Mouse (Mus musculus) thymus, adult 2 months (tissue): ENCODE data around the gene Spns1. TPM values are rescaled to one million over a fixed set of nuclear protein-coding genes. Genes with fewer than 3 reads are reported as not detected.
A peak's percentile ranks its signal among the peaks of the same experiment; 100 is the strongest.

ENCODE experiments used
- DNase-seq: peaks from one replicate; pipeline ENCODE4 v3.0.0; 2021
- H3K27ac ChIP-seq: fragments of 200-500 bp; 2 replicates; pipeline ENCODE4 v1.5.1; 2012; ENCODE audit warnings: low read length, control low read depth; ENCODE audit not compliant: control insufficient read depth, insufficient read depth
- H3K27me3 ChIP-seq: fragments of 200-500 bp; 2 replicates; pipeline ENCODE4 v1.6.1; 2012; ENCODE audit warnings: mild to moderate bottlenecking, low read length, moderate library complexity, mixed read lengths; ENCODE audit not compliant: control insufficient read depth, insufficient read depth
- H3K36me3 ChIP-seq: fragments of 200-500 bp; 2 replicates; pipeline ENCODE4 v1.6.1; 2012; ENCODE audit warnings: mild to moderate bottlenecking, low read length, moderate library complexity; ENCODE audit not compliant: control insufficient read depth, insufficient read depth
- H3K4me1 ChIP-seq: fragments of 200-500 bp; replicated peaks from 2 replicates; pipeline ENCODE4 v1.6.1; 2012; ENCODE audit warnings: low read length; ENCODE audit not compliant: control insufficient read depth, insufficient read depth
- H3K4me3 ChIP-seq: fragments of 200-500 bp; 2 replicates; pipeline ENCODE4 v1.5.1; 2012; ENCODE audit warnings: mild to moderate bottlenecking, low read length, control low read depth, moderate library complexity; ENCODE audit not compliant: control insufficient read depth, insufficient read depth
- CTCF ChIP-seq: fragments of 200-500 bp; IDR thresholded peaks from 2 replicates; pipeline ENCODE4 v1.5.1; 2012; ENCODE audit warnings: mild to moderate bottlenecking, control low read depth, low read length, moderate library complexity, borderline replicate concordance; ENCODE audit not compliant: control insufficient read depth, poor library complexity, insufficient read depth; ENCODE audit errors: extremely low read depth
- POLR2A ChIP-seq: fragments of 200-500 bp; IDR thresholded peaks from 2 replicates; pipeline ENCODE4 v1.6.1; 2012; ENCODE audit warnings: mild to moderate bottlenecking, low read length, control low read depth, moderate library complexity; ENCODE audit not compliant: control insufficient read depth, poor library complexity, insufficient read depth; ENCODE audit errors: extremely low read depth
- WGBS: fragments of 180-500 bp; shearing (Covaris S2); methylation state at CpG from one replicate; pipeline ENCODE4 v1.1.7; 2018; 5-methylcytosine and 5-hydroxymethylcytosine counted together
- polyA plus RNA-seq: library from polyadenylated mRNA; depleted of rRNA; stranded (reverse); fragments of >200 nt; gene quantifications from 2 replicates; pipeline ENCODE4 v1.2.3, GENCODE M21; 2012

Gene Spns1
- polyA plus RNA-seq, 1 experiment, result 489 TPM

DNA sequence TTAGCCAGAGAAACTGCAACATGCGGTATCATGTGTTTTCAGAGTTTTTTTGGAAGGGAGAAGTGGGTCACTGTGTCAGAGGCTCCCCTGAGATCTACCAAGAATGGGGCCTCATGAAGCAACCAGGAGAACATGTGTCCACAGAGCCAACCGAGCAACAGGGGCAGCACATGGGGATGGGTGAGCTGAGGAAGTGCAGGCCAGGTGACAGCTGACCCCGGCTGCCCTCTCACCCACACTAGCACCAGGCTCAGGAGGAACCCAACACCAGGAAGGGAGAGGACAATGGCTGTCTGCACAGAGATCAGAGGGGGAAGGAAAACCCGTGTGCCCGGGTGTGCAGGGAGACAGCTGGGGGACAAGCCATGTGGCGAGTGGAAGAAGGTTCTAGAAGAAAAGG lies 2.7 kb downstream of the Spns1 start:
- Histone ChIP-seq H3K36me3 (peaks cover 8% of the 10 kb centered on the region; the same call in 1 of the 2 replicates), H3K27me3 (no peaks in the 10 kb centered on the region), H3K27ac (no peak overlapping the region), H3K4me3 (no peak overlapping the region), H3K4me1 (peaks cover 34% of the 10 kb centered on the region)
- TF ChIP-seq CTCF, result no peak
- TF ChIP-seq POLR2A, result no peak
- no peak for DNase-seq
- WGBS, result 80% methylated on average over 6 of the region's 6 CpGs

DNA sequence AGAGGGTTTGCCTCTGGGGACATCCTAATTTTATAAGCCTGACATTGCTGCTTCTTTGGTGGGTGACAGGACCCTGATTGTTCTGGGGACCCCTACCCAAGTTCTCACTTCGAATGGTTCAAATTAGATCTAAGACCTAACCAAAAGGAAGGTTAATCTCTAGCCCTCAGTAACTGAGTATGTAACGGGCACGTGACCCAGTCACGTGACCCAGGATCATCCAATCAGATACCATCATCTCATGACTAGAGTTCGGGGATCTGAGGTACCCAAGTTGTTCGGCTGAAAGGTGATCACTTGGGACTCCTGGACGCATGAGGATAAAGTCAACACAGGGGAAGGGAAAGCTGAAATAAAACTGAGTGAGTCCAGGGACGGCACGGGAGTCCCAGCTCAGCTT lies 4.2 kb downstream of the Spns1 start:
- Histone ChIP-seq H3K4me3 (no peak overlapping the region), H3K4me1 (peaks cover 34% of the 10 kb centered on the region), H3K27me3 (no peaks in the 10 kb centered on the region), H3K36me3 (peaks cover 8% of the 10 kb centered on the region; the same call in 1 of the 2 replicates), H3K27ac (no peak overlapping the region)
- TF ChIP-seq POLR2A (no peak), CTCF (no peak)
- WGBS, result 92% methylated on average over 9 of the region's 9 CpGs
- no peak for DNase-seq

DNA sequence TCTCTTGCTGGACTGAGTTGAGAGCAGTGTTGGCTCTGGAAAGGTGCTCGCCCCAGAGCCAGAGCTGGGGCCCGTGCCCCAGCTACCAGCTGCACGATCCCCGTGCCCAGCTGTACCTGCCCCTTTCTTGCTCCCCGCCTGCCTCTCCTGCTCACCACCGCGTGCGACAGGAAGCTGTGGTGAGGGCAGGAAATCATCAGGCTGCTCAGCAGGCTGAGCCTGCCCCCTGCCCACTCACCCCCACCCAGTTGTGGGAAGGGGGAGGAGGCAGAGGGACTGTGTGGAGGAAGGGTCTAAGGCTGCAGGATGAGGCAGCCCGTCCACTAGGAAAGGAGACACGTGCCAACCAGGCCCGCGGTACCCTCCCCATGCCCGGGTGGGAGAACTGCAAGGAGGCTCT lies 7.9 kb downstream of the Spns1 start, which contains the start of gene Lat:
Lat (minus strand) TSS at position 178 of the 400 bp plus-strand sequence.
- no peaks in the 10 kb centered on the region for H3K27me3 ChIP-seq
- 5% methylated on average over 13 of the region's 13 CpGs for WGBS
- peaks cover 30% of the 10 kb centered on the region for H3K4me1 ChIP-seq
- H3K27ac ChIP-seq, result peak within 1 kb of the TSS; percentile 88
- peaks cover 32% of the 10 kb centered on the region for H3K36me3 ChIP-seq
- peak within 1 kb of the TSS; percentile 93 for H3K4me3 ChIP-seq
- 0 out of 2 replicates have a peak, but pooled peaks have one; percentile 51 for TF ChIP-seq CTCF
- TF ChIP-seq POLR2A, result peak; percentile 98
- DNase-seq, result peak; percentile 96

DNA sequence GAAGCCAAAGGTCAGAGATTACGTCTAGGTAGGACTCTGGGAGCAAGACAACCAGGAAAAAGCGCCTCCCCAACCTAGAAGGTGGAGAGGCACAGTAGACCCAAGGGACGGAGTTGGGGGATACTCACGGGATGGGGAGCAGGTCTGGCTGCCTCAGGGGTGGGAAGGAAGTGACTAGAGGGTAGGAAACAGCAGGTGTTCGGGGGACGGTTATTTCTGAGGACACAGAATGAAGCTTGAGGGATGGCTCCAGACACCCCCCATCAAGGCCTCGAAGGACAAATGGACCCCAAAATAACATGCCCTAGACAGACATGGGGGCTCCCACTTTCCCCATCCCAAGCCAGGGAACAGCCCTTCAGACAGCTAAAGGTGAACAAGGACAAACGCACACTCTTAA lies 8.9 kb downstream of the Spns1 start:
- H3K4me1 ChIP-seq, result peaks cover 36% of the 10 kb centered on the region
- no peak for TF ChIP-seq POLR2A
- no peak for TF ChIP-seq CTCF

DNA sequence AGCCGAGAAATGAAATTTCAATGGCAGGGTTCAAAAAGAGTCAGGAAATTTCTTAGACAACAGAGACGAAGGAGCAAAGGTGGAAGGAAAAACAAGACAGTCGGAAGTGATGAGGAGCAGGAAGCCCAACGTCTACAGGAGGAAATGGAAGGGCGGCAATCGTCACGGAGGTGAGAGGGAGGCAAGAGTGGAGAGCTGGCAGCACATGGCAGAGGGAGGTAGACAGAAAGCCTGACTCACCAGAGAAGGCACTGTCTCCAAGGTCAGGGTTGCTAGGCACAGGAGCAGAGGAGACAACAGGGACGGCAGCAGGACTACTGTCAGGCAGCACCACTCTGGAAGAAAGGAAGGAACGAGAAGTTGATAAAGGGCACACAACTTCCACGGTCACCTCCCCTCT lies 9.6 kb downstream of the Spns1 start:
- H3K27me3 ChIP-seq, result no peaks in the 10 kb centered on the region
- H3K4me3 ChIP-seq, result peak overlapping the region; percentile 93
- TF ChIP-seq CTCF, result no peak
- TF ChIP-seq POLR2A, result no peak
- DNase-seq, result peak; percentile 53
- WGBS, result 21% methylated on average over 10 of the region's 10 CpGs
- H3K36me3 ChIP-seq, result peaks cover 50% of the 10 kb centered on the region
- peak overlapping the region; percentile 88 for H3K27ac ChIP-seq
- peaks cover 42% of the 10 kb centered on the region for H3K4me1 ChIP-seq

More for the DNA sequence above, 8.9 kb downstream of the Spns1 start:
- 9% methylated on average over 8 of the region's 8 CpGs for WGBS
- H3K36me3 ChIP-seq, result peaks cover 42% of the 10 kb centered on the region
- peak overlapping the region; percentile 93 for H3K4me3 ChIP-seq
- peak overlapping the region; percentile 88 for H3K27ac ChIP-seq
- H3K27me3 ChIP-seq, result no peaks in the 10 kb centered on the region
- peak; percentile 55 for DNase-seq

DNA sequence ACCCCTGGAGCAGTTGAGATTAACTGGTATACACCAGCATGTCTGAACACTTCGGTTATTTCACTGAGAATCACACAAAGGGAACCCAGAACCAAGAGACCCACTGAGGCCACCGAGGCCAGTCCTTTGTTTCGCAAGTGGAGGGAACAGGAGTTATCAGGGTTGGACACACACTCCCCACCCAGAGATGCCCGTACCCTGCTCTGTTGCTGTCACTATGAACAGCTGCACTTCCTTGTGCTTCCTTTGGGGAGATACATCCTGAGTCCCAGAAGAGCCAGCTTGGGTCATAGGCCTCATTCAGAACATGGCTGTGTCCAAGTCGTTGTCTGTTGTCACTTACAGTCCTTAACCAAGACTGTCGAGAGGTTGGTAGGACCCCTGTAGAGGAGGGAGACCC lies 14.2 kb downstream of the Spns1 start:
- Histone ChIP-seq H3K4me1 (peaks cover 52% of the 10 kb centered on the region), H3K36me3 (peaks cover 46% of the 10 kb centered on the region), H3K4me3 (no peak overlapping the region), H3K27ac (no peak overlapping the region), H3K27me3 (no peaks in the 10 kb centered on the region)
- 93% methylated on average over 6 of the region's 6 CpGs for WGBS
- no peak for DNase-seq
- TF ChIP-seq CTCF (no peak), POLR2A (no peak)

DNA sequence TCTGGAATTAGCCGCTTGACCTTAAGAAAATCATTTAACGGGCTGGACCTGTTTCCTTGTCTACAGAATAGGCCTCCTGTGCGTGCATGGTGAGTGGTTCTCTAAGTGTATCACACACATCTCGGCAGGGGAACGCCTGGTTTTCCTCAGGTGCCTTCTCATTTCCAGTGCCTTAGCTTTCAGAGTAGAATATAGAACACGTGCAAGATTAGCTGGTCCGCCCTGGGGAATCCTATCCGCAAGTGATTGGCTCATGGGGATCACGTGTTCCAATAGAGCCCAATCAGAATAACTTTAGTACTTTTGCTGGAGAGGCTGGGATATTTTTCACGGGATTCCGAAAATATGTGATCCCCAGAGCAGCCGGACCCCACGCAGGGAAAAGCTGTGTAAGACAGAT lies 18.2 kb downstream of the Spns1 start:
- WGBS, result 90% methylated on average over 13 of the region's 13 CpGs
- DNase-seq, result no peak
- peaks cover 65% of the 10 kb centered on the region for H3K4me1 ChIP-seq
- peaks cover 18% of the 10 kb centered on the region for H3K36me3 ChIP-seq
- H3K4me3 ChIP-seq, result no peak overlapping the region
- H3K27ac ChIP-seq, result no peak overlapping the region; the same call in 1 of the 2 replicates
- no peaks in the 10 kb centered on the region for H3K27me3 ChIP-seq
- TF ChIP-seq CTCF, result no peak
- no peak for TF ChIP-seq POLR2A

DNA sequence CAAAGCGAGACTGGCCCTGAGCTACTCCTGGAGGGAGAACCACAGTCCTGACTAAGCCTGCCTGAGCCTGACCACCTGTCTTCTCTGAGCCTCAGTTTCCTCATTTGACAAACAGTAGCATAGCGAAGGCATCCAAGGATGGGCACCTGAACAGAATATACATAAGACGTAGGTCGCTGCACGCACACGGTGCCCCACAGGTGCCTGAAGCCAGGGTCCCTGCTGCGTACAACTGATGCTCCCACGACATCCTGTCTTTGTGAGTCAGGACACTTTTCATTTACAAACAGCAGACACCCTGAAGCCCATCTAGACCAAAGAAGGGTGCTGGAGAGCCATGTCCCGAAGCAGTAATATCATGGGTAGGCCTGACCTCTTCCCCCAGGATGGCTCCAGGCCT lies 18.8 kb downstream of the Spns1 start:
- no peaks in the 10 kb centered on the region for H3K27me3 ChIP-seq
- WGBS, result 36% methylated on average over 9 of the region's 9 CpGs
- no peak for DNase-seq
- TF ChIP-seq POLR2A, result no peak
- peaks cover 12% of the 10 kb centered on the region for H3K36me3 ChIP-seq
- peaks cover 66% of the 10 kb centered on the region for H3K4me1 ChIP-seq
- peak overlapping the region; percentile 66 for H3K27ac ChIP-seq
- H3K4me3 ChIP-seq, result no peak overlapping the region
